Mouse (Mus musculus): Measurements from ENCODE around the gene Dhx37. TPM values are rescaled to one million over a fixed set of nuclear protein-coding genes. Genes with fewer than 3 reads are reported as not detected.
"Not testable (repeated sequence)": the region's sequence is repeated elsewhere in the genome, so short reads cannot be mapped to it uniquely, and the experiment has no call there.

Gene Dhx37
- polyA plus RNA-seq, 1 experiment from 2014 or later: 14.7 TPM

DNA sequence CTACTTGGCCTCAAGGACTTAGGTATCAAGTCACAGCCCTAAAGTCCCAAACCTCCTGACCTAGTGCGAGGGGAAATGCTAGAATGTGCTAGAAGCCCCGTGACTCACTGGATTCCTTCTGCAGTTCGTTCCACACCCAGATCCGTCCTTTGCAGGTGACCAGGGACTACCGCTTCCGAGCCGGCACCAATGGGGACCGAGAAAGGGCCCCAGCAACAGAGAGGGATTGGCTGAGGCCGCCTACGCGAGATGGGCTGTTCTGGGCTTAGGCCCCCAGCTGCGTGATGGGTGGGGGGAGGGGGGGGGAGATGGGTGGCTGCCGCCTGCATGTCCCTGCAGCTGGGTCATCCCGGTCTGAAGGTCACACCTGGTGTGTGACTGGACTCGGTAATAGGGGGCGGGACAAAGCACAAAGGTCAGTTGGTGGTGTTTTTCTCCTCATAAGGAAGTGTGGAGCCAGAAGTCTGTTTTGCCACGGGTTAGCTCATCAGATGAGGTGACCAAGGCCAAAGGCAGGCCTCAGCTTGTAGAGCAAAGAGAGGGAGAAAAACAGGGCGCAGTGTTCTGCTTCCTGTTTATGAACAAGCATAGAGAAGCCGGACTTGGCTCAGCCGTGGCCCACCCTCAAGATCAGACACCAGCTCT lies 40.8 kb downstream of the Dhx37 start:
- peak overlapping the region; percentile 98 for H3K27ac ChIP-seq
- H3K9ac ChIP-seq: peak overlapping the region; percentile 76
- H3K4me2 ChIP-seq: peak overlapping the region; percentile 71
- H3K4me1 ChIP-seq: peaks cover 40% of the 10 kb centered on the region
- H3K36me3 ChIP-seq: no peaks in the 10 kb centered on the region
- H3K27me3 ChIP-seq: no peaks in the 10 kb centered on the region
- no peaks in the 10 kb centered on the region for H3K9me3 ChIP-seq
- WGBS: under 1% methylated on average over 20 of the region's 20 CpGs
- H3K4me3 ChIP-seq: peak overlapping the region; percentile 45
- peak; percentile 92 for ATAC-seq (ENCODE audit: insufficient number of reproducible peaks, insufficient read depth, low FRiP score, low TSS enrichment, low read depth)

DNA sequence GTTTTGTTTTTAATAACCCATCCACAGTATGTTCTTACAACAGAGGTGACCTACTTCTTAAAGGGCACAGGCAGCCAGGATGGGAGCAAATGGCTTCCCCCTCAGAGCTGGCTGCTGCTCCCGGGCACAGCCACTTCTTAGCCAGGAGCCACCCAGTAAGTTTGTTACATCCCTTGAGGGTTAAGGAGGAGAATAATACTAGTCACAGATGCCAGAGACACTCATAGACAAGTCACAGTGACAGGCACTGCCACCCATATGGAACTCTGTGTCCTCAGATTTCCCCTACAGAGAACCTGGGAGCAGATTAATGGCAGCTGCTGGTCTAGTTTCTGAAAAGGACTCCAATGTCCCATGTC lies 41.3 kb downstream of the Dhx37 start:
- peak overlapping the region; percentile 45 for H3K4me3 ChIP-seq
- no peaks in the 10 kb centered on the region for H3K27me3 ChIP-seq
- H3K4me2 ChIP-seq: peak overlapping the region; percentile 71
- H3K27ac ChIP-seq: peak overlapping the region; percentile 98
- H3K9ac ChIP-seq: peak overlapping the region; percentile 76; the same call in 1 of the 2 replicates
- H3K4me1 ChIP-seq: peaks cover 42% of the 10 kb centered on the region
- no peak for ATAC-seq (ENCODE audit: insufficient number of reproducible peaks, insufficient read depth, low FRiP score, low TSS enrichment, low read depth)
- no peaks in the 10 kb centered on the region for H3K36me3 ChIP-seq
- no peaks in the 10 kb centered on the region for H3K9me3 ChIP-seq
- WGBS: 18% methylated on average over 1 of the region's 1 CpGs

DNA sequence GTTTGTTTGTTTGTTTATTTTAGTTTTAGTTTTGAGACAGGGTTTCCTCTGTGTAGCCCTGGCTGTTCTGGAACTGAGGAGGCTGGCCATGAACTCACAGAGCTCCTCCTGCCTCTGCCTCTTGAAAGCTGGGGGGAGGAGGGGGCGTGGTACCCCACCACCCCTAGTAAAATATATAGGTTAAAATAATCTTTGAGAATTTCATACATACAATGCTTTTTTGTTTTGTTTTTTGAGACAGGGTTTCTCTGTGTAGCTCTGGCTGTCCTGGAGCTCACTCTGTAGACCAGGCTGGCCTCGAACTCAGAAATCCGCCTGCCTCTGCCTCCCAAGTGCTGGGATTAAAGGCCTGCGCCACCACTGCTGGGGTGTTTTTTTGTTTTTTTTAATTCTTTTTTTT lies 41.7 kb downstream of the Dhx37 start:
- not testable (repeated sequence) for H3K4me3 ChIP-seq; ATAC-seq (ENCODE audit: insufficient number of reproducible peaks, insufficient read depth, low FRiP score, low TSS enrichment, low read depth); H3K27me3 ChIP-seq; H3K9ac ChIP-seq; H3K4me2 ChIP-seq; H3K9me3 ChIP-seq; H3K36me3 ChIP-seq
- 90% methylated on average over 4 of the region's 4 CpGs for WGBS
- H3K4me1 ChIP-seq: peaks cover 42% of the 10 kb centered on the region
- H3K27ac ChIP-seq: peak overlapping the region; percentile 98

DNA sequence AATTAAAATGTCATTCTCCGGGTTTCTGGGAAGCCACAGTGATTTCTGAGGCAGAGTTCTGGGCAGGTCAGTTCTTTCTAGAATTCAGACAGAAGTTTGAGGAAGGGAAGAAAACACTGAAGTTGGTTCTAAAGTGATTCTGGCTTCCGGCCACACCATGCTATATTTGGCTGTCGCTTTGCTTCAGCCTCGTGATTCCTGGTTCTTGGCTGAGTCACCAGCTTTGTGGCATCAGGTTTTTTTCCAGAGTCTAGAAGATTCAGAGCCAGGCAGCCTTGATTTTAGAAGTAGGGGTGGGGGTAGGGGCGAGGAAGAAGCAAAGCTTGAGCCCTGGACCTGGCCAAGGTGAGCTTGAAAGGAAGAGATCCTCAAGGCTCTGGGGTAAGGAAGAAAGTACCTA lies 42.3 kb downstream of the Dhx37 start:
- no peak for ATAC-seq (ENCODE audit: insufficient number of reproducible peaks, insufficient read depth, low FRiP score, low TSS enrichment, low read depth)
- Histone ChIP-seq H3K4me3 (no peak overlapping the region), H3K36me3 (no peaks in the 10 kb centered on the region), H3K9me3 (no peaks in the 10 kb centered on the region), H3K27ac (peak overlapping the region; percentile 98; the same call in 1 of the 2 replicates), H3K27me3 (no peaks in the 10 kb centered on the region), H3K9ac (no peak overlapping the region), H3K4me1 (peaks cover 42% of the 10 kb centered on the region), H3K4me2 (no peak overlapping the region)
- WGBS: 78% methylated on average over 5 of the region's 5 CpGs

DNA sequence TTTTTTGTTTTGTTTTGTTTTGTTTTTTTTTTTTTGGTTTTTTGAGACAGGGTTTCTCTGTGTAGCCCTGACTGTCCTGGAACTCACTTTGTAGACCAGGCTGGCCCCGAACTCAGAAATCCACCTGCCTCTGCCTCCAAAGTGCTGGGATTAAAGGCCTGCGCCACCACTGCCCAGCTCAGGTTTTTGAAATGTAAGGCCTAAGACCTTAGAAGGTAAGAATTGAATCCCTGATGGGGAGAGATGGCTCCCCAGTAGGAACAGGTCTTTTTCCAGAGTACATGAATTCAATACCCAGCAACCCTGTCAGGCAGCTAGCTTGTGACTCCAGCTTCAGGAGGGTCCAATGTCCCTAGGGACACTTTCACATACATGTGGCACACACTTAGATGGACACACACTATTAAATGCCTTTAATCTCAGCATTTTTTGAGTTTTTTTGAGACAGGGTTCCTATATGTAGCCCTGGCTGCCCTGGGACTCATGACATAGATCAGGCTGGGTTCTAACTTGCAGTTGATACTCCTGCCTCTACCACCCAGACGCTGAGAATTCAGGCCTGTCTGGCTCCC lies 42.9 kb downstream of the Dhx37 start:
- H3K9ac ChIP-seq: no peak overlapping the region
- H3K27ac ChIP-seq: peak overlapping the region; percentile 98; the same call in 1 of the 2 replicates
- no peaks in the 10 kb centered on the region for H3K27me3 ChIP-seq
- H3K36me3 ChIP-seq: peaks cover under 1% of the 10 kb centered on the region
- ATAC-seq (ENCODE audit: insufficient number of reproducible peaks, insufficient read depth, low FRiP score, low TSS enrichment, low read depth): no peak
- peaks cover 42% of the 10 kb centered on the region for H3K4me1 ChIP-seq
- H3K4me2 ChIP-seq: no peak overlapping the region
- WGBS: 88% methylated on average over 3 of the region's 3 CpGs
- H3K4me3 ChIP-seq: no peak overlapping the region
- H3K9me3 ChIP-seq: no peaks in the 10 kb centered on the region

DNA sequence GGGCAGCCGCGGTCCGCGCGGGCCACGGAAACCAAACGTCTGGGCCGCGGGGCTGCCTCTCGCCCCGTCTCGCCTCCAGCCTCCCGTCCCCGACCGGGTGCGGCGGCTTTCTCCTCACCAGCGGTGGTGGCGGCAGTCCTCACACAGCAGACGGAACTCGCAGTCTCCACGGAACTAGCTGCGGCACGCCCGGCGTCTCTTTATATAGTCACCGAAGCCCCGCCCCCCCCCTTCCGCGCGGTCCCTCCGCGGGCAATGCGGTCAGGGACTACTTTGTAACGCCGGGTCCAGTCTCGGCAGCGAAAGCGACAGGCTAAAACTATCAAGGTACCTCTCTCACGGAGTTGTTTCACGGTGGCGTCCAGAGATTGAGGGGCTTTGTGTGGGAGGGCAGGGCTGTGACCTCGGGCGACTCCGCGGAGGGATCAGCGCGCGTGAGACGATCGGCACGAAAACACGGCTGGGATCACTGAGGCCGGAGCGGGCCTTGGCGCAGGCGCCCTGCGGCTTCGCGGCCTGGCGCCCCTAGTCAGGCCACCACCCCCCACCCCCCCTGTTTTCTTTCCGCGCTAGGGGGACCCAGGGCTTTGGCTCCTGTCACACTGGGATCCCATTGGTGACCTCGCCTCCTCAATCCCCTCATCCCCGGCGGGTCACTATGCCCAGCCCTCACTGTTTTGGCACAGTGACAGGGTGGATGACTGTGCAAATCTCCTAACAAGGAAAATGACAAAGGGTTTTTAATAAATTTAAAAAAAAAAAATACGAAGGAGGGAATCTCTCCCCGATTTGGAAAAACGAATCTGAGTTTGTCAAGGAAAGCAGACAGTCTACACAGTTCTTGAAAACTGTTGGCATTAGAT lies 44.1 kb downstream of the Dhx37 start, which contains the start of gene Ubc:
Gene Ubc (minus strand): TSS at position 624 of the 863 bp plus-strand sequence.
- Histone ChIP-seq H3K27ac (peak within 1 kb of the TSS; percentile 98), H3K27me3 (no peaks in the 10 kb centered on the region), H3K4me1 (peaks cover 48% of the 10 kb centered on the region), H3K4me3 (peak within 1 kb of the TSS; percentile 100), H3K4me2 (peak within 1 kb of the TSS; percentile 95), H3K9ac (peak within 1 kb of the TSS; percentile 100), H3K36me3 (peaks cover 13% of the 10 kb centered on the region), H3K9me3 (no peaks in the 10 kb centered on the region)
- ATAC-seq (ENCODE audit: insufficient number of reproducible peaks, insufficient read depth, low FRiP score, low TSS enrichment, low read depth): peak; percentile 60; the same call in 1 of the 2 replicates
- under 1% methylated on average over 68 of the region's 69 CpGs for WGBS

DNA sequence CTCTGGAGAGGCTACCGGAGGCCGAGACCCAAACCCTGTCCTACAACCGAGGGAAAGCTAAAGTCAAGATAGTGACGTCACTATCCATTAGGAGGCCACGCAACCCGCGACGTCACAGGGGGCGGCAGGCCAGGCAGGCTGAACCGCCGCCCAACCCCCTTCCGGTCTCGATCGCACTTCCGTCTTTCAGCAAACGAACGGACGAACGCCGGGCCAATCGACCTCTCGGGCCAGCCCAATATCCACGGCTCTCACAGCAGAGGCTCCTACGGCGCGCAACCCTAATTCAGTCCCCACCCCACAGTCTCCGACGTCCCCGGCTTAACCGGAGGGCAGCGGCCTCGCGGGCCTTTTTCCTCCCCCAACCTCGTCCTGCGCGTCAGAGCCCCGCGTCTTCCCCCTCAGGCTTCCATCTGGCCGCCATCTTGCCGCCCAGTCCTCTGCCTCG lies 44.8 kb downstream of the Dhx37 start, which contains the start of gene Gm10382:
Gene Gm10382 (plus strand): TSS at position 192 of the 448 bp plus-strand sequence.
- Histone ChIP-seq H3K4me1 (peaks cover 45% of the 10 kb centered on the region), H3K4me3 (peak within 1 kb of the TSS; percentile 100), H3K36me3 (peaks cover 18% of the 10 kb centered on the region), H3K4me2 (peak within 1 kb of the TSS; percentile 95), H3K9ac (peak within 1 kb of the TSS; percentile 100), H3K9me3 (no peaks in the 10 kb centered on the region), H3K27me3 (no peaks in the 10 kb centered on the region), H3K27ac (peak within 1 kb of the TSS; percentile 94)
- ATAC-seq (ENCODE audit: insufficient number of reproducible peaks, insufficient read depth, low FRiP score, low TSS enrichment, low read depth): 0 out of 2 replicates have a peak, but pooled peaks have one; percentile 3
- WGBS: under 1% methylated on average over 39 of the region's 41 CpGs

DNA sequence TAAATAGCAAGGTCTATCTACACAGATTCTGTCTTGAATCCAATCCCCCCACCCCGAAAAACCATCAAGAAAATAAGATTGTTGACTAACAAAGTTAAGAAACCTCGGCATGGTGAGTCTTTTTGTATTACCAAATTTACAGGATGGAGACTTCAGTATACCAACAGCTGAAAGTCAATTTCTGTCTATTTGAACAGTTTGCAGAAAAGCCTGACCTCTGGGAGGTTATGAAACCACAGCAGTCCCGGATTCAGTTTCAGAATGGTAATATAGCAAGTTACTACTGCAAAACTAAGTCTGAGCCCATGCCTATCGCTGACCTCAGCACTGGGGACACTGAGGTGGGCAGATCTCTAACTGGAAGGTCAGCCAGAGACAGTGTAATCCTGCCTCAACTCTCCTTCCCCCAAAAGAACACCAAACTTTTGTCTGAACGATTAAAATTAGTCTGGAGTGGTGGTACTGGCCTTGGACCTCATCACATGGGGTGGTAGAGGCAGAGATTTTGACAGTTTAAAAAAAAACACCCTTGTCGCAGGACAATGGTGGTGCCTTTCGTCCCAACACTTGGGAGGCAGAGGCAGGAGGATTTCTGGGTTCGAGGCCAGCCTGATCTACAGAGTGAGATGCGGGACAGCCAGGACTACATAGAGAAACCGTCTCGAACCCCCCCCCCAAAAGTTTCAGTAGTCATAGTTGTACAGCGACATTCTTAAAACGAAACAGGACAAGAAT lies 45.4 kb downstream of the Dhx37 start:
- Histone ChIP-seq H3K9me3 (no peaks in the 10 kb centered on the region), H3K27ac (peak overlapping the region; percentile 94), H3K36me3 (peaks cover 18% of the 10 kb centered on the region), H3K4me3 (peak overlapping the region; percentile 100), H3K9ac (peak overlapping the region; percentile 100), H3K4me2 (peak overlapping the region; percentile 95), H3K27me3 (no peaks in the 10 kb centered on the region), H3K4me1 (peaks cover 39% of the 10 kb centered on the region)
- 23% methylated on average over 13 of the region's 13 CpGs for WGBS
- no peak for ATAC-seq (ENCODE audit: insufficient number of reproducible peaks, insufficient read depth, low FRiP score, low TSS enrichment, low read depth)

DNA sequence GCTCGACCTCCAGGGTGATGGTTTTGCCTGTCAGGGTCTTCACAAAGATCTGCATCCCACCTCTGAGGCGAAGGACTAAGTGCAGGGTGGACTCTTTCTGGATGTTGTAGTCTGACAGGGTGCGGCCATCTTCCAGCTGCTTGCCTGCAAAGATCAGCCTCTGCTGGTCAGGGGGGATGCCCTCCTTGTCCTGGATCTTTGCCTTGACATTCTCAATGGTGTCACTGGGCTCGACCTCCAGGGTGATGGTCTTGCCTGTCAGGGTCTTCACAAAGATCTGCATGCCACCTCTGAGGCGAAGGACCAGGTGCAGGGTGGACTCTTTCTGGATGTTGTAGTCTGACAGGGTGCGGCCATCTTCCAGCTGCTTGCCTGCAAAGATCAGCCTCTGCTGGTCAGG lies 46.6 kb downstream of the Dhx37 start:
- 85% methylated on average over 5 of the region's 6 CpGs for WGBS
- H3K9ac ChIP-seq; ATAC-seq (ENCODE audit: insufficient number of reproducible peaks, insufficient read depth, low FRiP score, low TSS enrichment, low read depth); H3K9me3 ChIP-seq; H3K27me3 ChIP-seq; H3K4me2 ChIP-seq; H3K4me3 ChIP-seq; H3K27ac ChIP-seq: not testable (repeated sequence)
- H3K4me1 ChIP-seq: peaks cover 28% of the 10 kb centered on the region
- peaks cover 18% of the 10 kb centered on the region for H3K36me3 ChIP-seq

DNA sequence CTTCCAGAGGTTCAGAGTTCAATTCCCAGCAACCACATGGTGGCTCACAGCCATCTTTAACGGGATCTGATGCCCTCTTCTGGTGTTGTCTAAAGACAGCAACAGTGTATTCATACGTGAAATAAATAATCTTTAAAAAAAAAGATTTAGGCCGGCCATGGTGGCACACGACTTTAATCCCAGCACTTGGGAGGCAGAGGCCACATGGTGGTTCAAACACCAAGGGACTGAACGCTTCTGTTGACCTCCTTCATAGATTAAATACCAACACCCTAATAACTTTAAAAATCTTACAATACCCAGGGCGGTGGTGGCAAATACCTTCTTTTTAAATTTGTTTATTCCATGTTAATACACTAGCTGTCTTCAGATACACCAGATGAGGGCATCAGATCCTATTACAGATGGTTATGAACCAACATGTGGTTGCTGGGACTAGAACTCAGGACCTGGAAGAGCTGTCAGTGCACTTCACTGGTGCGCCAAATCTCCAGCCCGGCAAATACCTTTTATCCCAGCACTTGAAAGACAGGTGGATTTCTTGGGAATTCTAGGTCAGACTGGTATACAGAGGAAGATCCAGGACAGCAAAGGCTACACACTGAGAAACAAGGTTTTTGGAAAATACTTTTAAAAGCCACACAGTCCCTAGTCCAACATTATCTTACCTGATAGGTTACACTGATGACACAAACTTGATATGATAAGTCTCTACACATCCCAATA lies 48.5 kb downstream of the Dhx37 start:
- 76% methylated on average over 8 of the region's 8 CpGs for WGBS
- no peak overlapping the region for H3K4me3 ChIP-seq
- no peak overlapping the region for H3K4me2 ChIP-seq
- peaks cover 18% of the 10 kb centered on the region for H3K36me3 ChIP-seq
- no peak for ATAC-seq (ENCODE audit: insufficient number of reproducible peaks, insufficient read depth, low FRiP score, low TSS enrichment, low read depth)
- no peaks in the 10 kb centered on the region for H3K27me3 ChIP-seq
- no peak overlapping the region for H3K27ac ChIP-seq
- peaks cover 24% of the 10 kb centered on the region for H3K4me1 ChIP-seq
- H3K9ac ChIP-seq: no peak overlapping the region
- no peaks in the 10 kb centered on the region for H3K9me3 ChIP-seq
